Mouse (Mus musculus) brain, embryonic 18.5 days (tissue): Measurements from ENCODE around the gene Gm14180.
"Not testable (repeated sequence)": the region's sequence is repeated elsewhere in the genome, so short reads cannot be mapped to it uniquely, and the experiment has no call there.

Experiments
- DNase-seq: peaks from one replicate; pipeline ENCODE4 v3.0.0-alpha.2; 2012; ENCODE audit warnings: low read depth, low spot score

Gene Gm14180

GRCm38 (mm10) chr11:99734190-99734589 lies at the start of gene Gm14180:
TSS of gene Gm14180 (minus strand) at chr11:99734290.
- DNase-seq = no peak

GRCm38 (mm10) chr11:99780604-99781003 lies 46.5 kb upstream of the Gm14180 start, which contains the start of gene Krtap4-8:
TSS of gene Krtap4-8 (minus strand) at chr11:99780704.
- DNase-seq = no peak

GRCm38 (mm10) chr11:99778401-99778800 lies 44.3 kb upstream of the Gm14180 start:
- DNase-seq = no peak

- not testable (repeated sequence) for DNase-seq
Measured at GRCm38 (mm10) chr11:99772813-99773212, 38.7 kb upstream of the Gm14180 start, which contains the start of gene Gm11595. TSS of gene Gm11595 (minus strand) at chr11:99772913.

- DNase-seq = no peak
Measured at GRCm38 (mm10) chr11:99768410-99768809, 34.3 kb upstream of the Gm14180 start.

- DNase-seq = no peak
Measured at GRCm38 (mm10) chr11:99758877-99759276, 24.8 kb upstream of the Gm14180 start.

GRCm38 (mm10) chr11:99743985-99744384 lies 9.9 kb upstream of the Gm14180 start:
- no peak for DNase-seq

GRCm38 (mm10) chr11:99724061-99724460 lies 10.0 kb downstream of the Gm14180 start:
- DNase-seq = no peak

- no peak for DNase-seq
Measured at GRCm38 (mm10) chr11:99718759-99719158, 15.3 kb downstream of the Gm14180 start.

- DNase-seq = no peak
Measured at GRCm38 (mm10) chr11:99690463-99690862, 43.6 kb downstream of the Gm14180 start, which contains the start of gene Gm14190. TSS of gene Gm14190 (minus strand) at chr11:99690740.

- not testable (repeated sequence) for DNase-seq
Measured at GRCm38 (mm10) chr11:99685235-99685634, 48.9 kb downstream of the Gm14180 start.
